Mouse (Mus musculus): Measurements from ENCODE around the gene Ppp6r2.
A peak's percentile ranks its signal among the peaks of the same experiment; 100 is the strongest.

The Ppp6r2 gene

GRCm38 (mm10) chr15:89264485-89264884 is 53.1 kb downstream of the Ppp6r2 start:
- no peak for DNase-seq

- DNase-seq, result no peak
These were observed 64.1 kb downstream of the Ppp6r2 start for GRCm38 (mm10) chr15:89275497-89275896.

- no peak for DNase-seq
These were observed 66.0 kb downstream of the Ppp6r2 start for GRCm38 (mm10) chr15:89277366-89277765.

GRCm38 (mm10) chr15:89282546-89282945 is 71.2 kb downstream of the Ppp6r2 start:
- DNase-seq, result no peak

GRCm38 (mm10) chr15:89284094-89284493 is 72.7 kb downstream of the Ppp6r2 start:
- no peak for DNase-seq

GRCm38 (mm10) chr15:89285004-89285403 is 73.7 kb downstream of the Ppp6r2 start:
- no peak for DNase-seq

- DNase-seq, result no peak
These were observed 74.1 kb downstream of the Ppp6r2 start for GRCm38 (mm10) chr15:89285478-89285877.

GRCm38 (mm10) chr15:89286114-89286513 is 74.8 kb downstream of the Ppp6r2 start:
- DNase-seq, result no peak

- DNase-seq, result no peak
These were observed 75.2 kb downstream of the Ppp6r2 start for GRCm38 (mm10) chr15:89286582-89286981.

- DNase-seq, result no peak
These were observed 76.9 kb downstream of the Ppp6r2 start for GRCm38 (mm10) chr15:89288227-89288767.

GRCm38 (mm10) chr15:89289455-89289854 is 78.1 kb downstream of the Ppp6r2 start:
- DNase-seq, result no peak

- no peak for DNase-seq
These were observed 80.2 kb downstream of the Ppp6r2 start for GRCm38 (mm10) chr15:89291521-89291920.

GRCm38 (mm10) chr15:89292795-89293194 is 81.4 kb downstream of the Ppp6r2 start:
- DNase-seq, result no peak

- DNase-seq, result no peak
These were observed 82.4 kb downstream of the Ppp6r2 start for GRCm38 (mm10) chr15:89293778-89294177.

GRCm38 (mm10) chr15:89295580-89296165 is 84.3 kb downstream of the Ppp6r2 start:
- no peak for DNase-seq

GRCm38 (mm10) chr15:89296465-89296864 is 85.1 kb downstream of the Ppp6r2 start:
- DNase-seq, result peak; percentile 46

- DNase-seq, result no peak
These were observed 86.3 kb downstream of the Ppp6r2 start for GRCm38 (mm10) chr15:89297695-89298094.

GRCm38 (mm10) chr15:89300180-89300579 is 88.8 kb downstream of the Ppp6r2 start:
- DNase-seq, result no peak

GRCm38 (mm10) chr15:89300600-89300999 is 89.2 kb downstream of the Ppp6r2 start:
- DNase-seq, result no peak

GRCm38 (mm10) chr15:89305966-89306365 is 94.6 kb downstream of the Ppp6r2 start:
- no peak for DNase-seq

GRCm38 (mm10) chr15:89307461-89307860 is 96.1 kb downstream of the Ppp6r2 start:
- DNase-seq, result no peak

- no peak for DNase-seq
These were observed 97.2 kb downstream of the Ppp6r2 start for GRCm38 (mm10) chr15:89308406-89309139.

- peak; percentile 47 for DNase-seq
These were observed 98.7 kb downstream of the Ppp6r2 start for GRCm38 (mm10) chr15:89309962-89310498.

- no peak for DNase-seq
These were observed 102.0 kb downstream of the Ppp6r2 start for GRCm38 (mm10) chr15:89313359-89313758.
